Mouse (Mus musculus) limb, embryonic 13.5 days (tissue): ENCODE data around the gene Cd59b. TPM values are rescaled to one million over a fixed set of nuclear protein-coding genes. Genes with fewer than 3 reads are reported as not detected.
A peak's percentile ranks its signal among the peaks of the same experiment; 100 is the strongest.
"Not testable (repeated sequence)": the region's sequence is repeated elsewhere in the genome, so short reads cannot be mapped to it uniquely, and the experiment has no call there.

Experiments
- ATAC-seq: fragments of 200-750 bp; cut with Nextera tagmentation; 2 replicates; pipeline ENCODE4 v1.8.0; 2017; ENCODE audit warnings: low read depth, moderate number of reproducible peaks, moderate TSS enrichment; ENCODE audit not compliant: low FRiP score
- H3K27ac ChIP-seq: fragments of 300-500 bp; sonication (generic); 2 replicates; pipeline ENCODE4 v1.5.1; 2015; ENCODE audit warnings: inconsistent platforms, mild to moderate bottlenecking, moderate library complexity
- H3K27me3 ChIP-seq: fragments of 300-500 bp; sonication (generic); 2 replicates; pipeline ENCODE4 v1.6.1; 2015; ENCODE audit warnings: mild to moderate bottlenecking, inconsistent platforms
- H3K36me3 ChIP-seq: fragments of 300-500 bp; sonication (generic); 2 replicates; pipeline ENCODE4 v1.6.1; 2015; ENCODE audit warnings: inconsistent platforms, mild to moderate bottlenecking, moderate library complexity
- H3K4me1 ChIP-seq: fragments of 300-500 bp; sonication (generic); 2 replicates; pipeline ENCODE4 v1.6.1; 2015; ENCODE audit warnings: inconsistent platforms
- H3K4me2 ChIP-seq: fragments of 300-500 bp; sonication (generic); replicated peaks from 2 replicates; pipeline ENCODE4 v1.6.1; 2015; ENCODE audit warnings: inconsistent platforms, mild to moderate bottlenecking, moderate library complexity
- H3K4me3 ChIP-seq: fragments of 300-500 bp; sonication (generic); 2 replicates; pipeline ENCODE4 v1.5.1; 2015; ENCODE audit warnings: moderate library complexity, mild to moderate bottlenecking, inconsistent platforms
- H3K9ac ChIP-seq: fragments of 300-500 bp; sonication (generic); 2 replicates; pipeline ENCODE4 v1.6.1; 2015; ENCODE audit warnings: mild to moderate bottlenecking, inconsistent platforms
- H3K9me3 ChIP-seq: fragments of 300-500 bp; sonication (generic); 2 replicates; pipeline ENCODE4 v1.6.1; 2016; ENCODE audit warnings: inconsistent platforms
- WGBS: fragments of 180-500 bp; shearing (Covaris S2); methylation state at CpG from one replicate; pipeline ENCODE4 v1.1.7; 2015; 5-methylcytosine and 5-hydroxymethylcytosine counted together
- polyA plus RNA-seq: library from polyadenylated mRNA; unstranded; fragments of >200 nt; fragmentation: Nextera tagmentation; extraction: Ambion mirVana; gene quantifications from 2 replicates; pipeline ENCODE4 v1.2.1, GENCODE M21; 2015

Gene Cd59b
- polyA plus RNA-seq, 1 experiment from 2014 or later, result 3.7 TPM

GRCm38 (mm10) chr2:104104800-104105199 is 35.2 kb downstream of the Cd59b start:
- Histone ChIP-seq H3K27ac (no peak overlapping the region), H3K36me3 (no peaks in the 10 kb centered on the region), H3K9ac (no peak overlapping the region), H3K27me3 (no peaks in the 10 kb centered on the region), H3K4me2 (no peak overlapping the region), H3K9me3 (no peaks in the 10 kb centered on the region), H3K4me3 (no peak overlapping the region), H3K4me1 (0 out of 2 replicates have a peak, but pooled peaks cover 2% of the 10 kb centered on the region)
- WGBS, result 81% methylated on average over 6 of the region's 6 CpGs
- no peak for ATAC-seq

GRCm38 (mm10) chr2:104109021-104109420 is 39.4 kb downstream of the Cd59b start:
- H3K9ac ChIP-seq, H3K9me3 ChIP-seq, H3K36me3 ChIP-seq, H3K27me3 ChIP-seq, H3K4me1 ChIP-seq, H3K4me3 ChIP-seq, H3K4me2 ChIP-seq, ATAC-seq, H3K27ac ChIP-seq: not testable (repeated sequence)
- 59% methylated on average over 2 of the region's 2 CpGs for WGBS

GRCm38 (mm10) chr2:104109528-104109927 is 39.9 kb downstream of the Cd59b start:
- Histone ChIP-seq H3K27me3 (no peaks in the 10 kb centered on the region), H3K4me1 (no peaks in the 10 kb centered on the region), H3K4me3 (no peak overlapping the region), H3K27ac (no peak overlapping the region), H3K4me2 (no peak overlapping the region), H3K9ac (no peak overlapping the region), H3K9me3 (no peaks in the 10 kb centered on the region), H3K36me3 (no peaks in the 10 kb centered on the region)
- WGBS, result 62% methylated on average over 2 of the region's 2 CpGs
- no peak for ATAC-seq

GRCm38 (mm10) chr2:104110031-104110430 is 40.4 kb downstream of the Cd59b start:
- WGBS, result 74% methylated on average over 4 of the region's 4 CpGs

GRCm38 (mm10) chr2:104111170-104111797 is 41.6 kb downstream of the Cd59b start:
- H3K27ac ChIP-seq, H3K4me1 ChIP-seq, H3K27me3 ChIP-seq, H3K9ac ChIP-seq, H3K4me3 ChIP-seq, ATAC-seq, H3K9me3 ChIP-seq, H3K4me2 ChIP-seq, H3K36me3 ChIP-seq: not testable (repeated sequence)
- WGBS, result no CpG with 5 or more reads among the region's 1 CpGs

More at GRCm38 (mm10) chr2:104110031-104110430, 40.4 kb downstream of the Cd59b start:
- H3K9me3 ChIP-seq, result no peaks in the 10 kb centered on the region
- no peaks in the 10 kb centered on the region for H3K4me1 ChIP-seq
- no peak for ATAC-seq
- no peak overlapping the region for H3K4me2 ChIP-seq
- no peak overlapping the region for H3K4me3 ChIP-seq
- H3K36me3 ChIP-seq, result no peaks in the 10 kb centered on the region
- H3K9ac ChIP-seq, result no peak overlapping the region
- no peak overlapping the region for H3K27ac ChIP-seq
- H3K27me3 ChIP-seq, result no peaks in the 10 kb centered on the region

GRCm38 (mm10) chr2:104113563-104113962 is 43.9 kb downstream of the Cd59b start:
- not testable (repeated sequence) for H3K4me1 ChIP-seq, H3K4me2 ChIP-seq, H3K9ac ChIP-seq, H3K27ac ChIP-seq, H3K36me3 ChIP-seq, H3K27me3 ChIP-seq, H3K9me3 ChIP-seq, H3K4me3 ChIP-seq, ATAC-seq

GRCm38 (mm10) chr2:104114898-104115297 is 45.2 kb downstream of the Cd59b start:
- no peaks in the 10 kb centered on the region for H3K27me3 ChIP-seq
- 86% methylated on average over 3 of the region's 3 CpGs for WGBS
- no peaks in the 10 kb centered on the region for H3K36me3 ChIP-seq
- H3K9me3 ChIP-seq, result no peaks in the 10 kb centered on the region
- H3K4me2 ChIP-seq, result no peak overlapping the region
- no peaks in the 10 kb centered on the region for H3K4me1 ChIP-seq
- no peak overlapping the region for H3K27ac ChIP-seq
- no peak overlapping the region for H3K9ac ChIP-seq
- no peak overlapping the region for H3K4me3 ChIP-seq
- no peak for ATAC-seq

GRCm38 (mm10) chr2:104117173-104117572 is 47.5 kb downstream of the Cd59b start:
- not testable (repeated sequence) for H3K9me3 ChIP-seq, H3K27ac ChIP-seq, ATAC-seq, H3K4me3 ChIP-seq, H3K4me2 ChIP-seq, H3K4me1 ChIP-seq, H3K9ac ChIP-seq, H3K27me3 ChIP-seq, H3K36me3 ChIP-seq

- Histone ChIP-seq H3K27me3 (peaks cover 7% of the 10 kb centered on the region), H3K4me3 (no peak overlapping the region), H3K9me3 (no peaks in the 10 kb centered on the region), H3K36me3 (no peaks in the 10 kb centered on the region), H3K27ac (no peak overlapping the region), H3K4me2 (no peak overlapping the region), H3K9ac (no peak overlapping the region), H3K4me1 (peaks cover 11% of the 10 kb centered on the region)
- ATAC-seq, result no peak
- 49% methylated on average over 1 of the region's 1 CpGs for WGBS
Observed at GRCm38 (mm10) chr2:104119097-104119496, 49.4 kb downstream of the Cd59b start.

GRCm38 (mm10) chr2:104120312-104120711 is 50.7 kb downstream of the Cd59b start:
- peaks cover 11% of the 10 kb centered on the region for H3K4me1 ChIP-seq
- no peak for ATAC-seq
- no peak overlapping the region for H3K9ac ChIP-seq
- no peaks in the 10 kb centered on the region for H3K9me3 ChIP-seq
- H3K27ac ChIP-seq, result no peak overlapping the region
- peaks cover 17% of the 10 kb centered on the region for H3K27me3 ChIP-seq
- H3K4me3 ChIP-seq, result no peak overlapping the region
- H3K36me3 ChIP-seq, result no peaks in the 10 kb centered on the region
- WGBS, result 56% methylated on average over 6 of the region's 6 CpGs
- H3K4me2 ChIP-seq, result no peak overlapping the region

- 76% methylated on average over 8 of the region's 8 CpGs for WGBS
- peak overlapping the region; percentile 67; the same call in 1 of the 2 replicates for H3K27ac ChIP-seq
Observed at GRCm38 (mm10) chr2:104121681-104122504, 52.2 kb downstream of the Cd59b start.

GRCm38 (mm10) chr2:104122505-104123378 is 53.1 kb downstream of the Cd59b start, which contains the start of gene A930018P22Rik:
Gene A930018P22Rik (plus strand): TSS chr2:104122769.
- Histone ChIP-seq H3K9ac (peak within 1 kb of the TSS; percentile 76), H3K27me3 (peaks cover 30% of the 10 kb centered on the region), H3K4me2 (peak within 1 kb of the TSS; percentile 98), H3K4me1 (peaks cover 11% of the 10 kb centered on the region), H3K9me3 (no peaks in the 10 kb centered on the region), H3K27ac (peak within 1 kb of the TSS; percentile 67; the same call in 1 of the 2 replicates), H3K36me3 (no peaks in the 10 kb centered on the region), H3K4me3 (peak within 1 kb of the TSS; percentile 68)
- under 1% methylated on average over 64 of the region's 74 CpGs for WGBS
- peak; percentile 94 for ATAC-seq

More at GRCm38 (mm10) chr2:104121681-104122504, 52.2 kb downstream of the Cd59b start:
- no peak for ATAC-seq
- Histone ChIP-seq H3K4me3 (peak overlapping the region; percentile 68), H3K9me3 (no peaks in the 10 kb centered on the region), H3K4me2 (peak overlapping the region; percentile 98), H3K9ac (no peak overlapping the region), H3K36me3 (no peaks in the 10 kb centered on the region), H3K4me1 (peaks cover 11% of the 10 kb centered on the region), H3K27me3 (peaks cover 28% of the 10 kb centered on the region)
